Mouse (Mus musculus) MEL (cell line): ENCODE results near the gene Mettl16.

Experiments used
- CTCF ChIP-seq, 3 experiments: IDR thresholded peaks in 2 of 3; conservative IDR thresholded peaks in 1 of 3; 2 replicates each; pipeline ENCODE4 v1.5.1; 2011 to 2012; ENCODE audit warnings: low read length in 3 of 3, low read depth in 2 of 3, mild to moderate bottlenecking in 2 of 3, improper control_type of control experiment in 1 of 3, inconsistent platforms in 1 of 3, mixed read lengths in 1 of 3, moderate library complexity in 1 of 3; ENCODE audit not compliant: control insufficient read depth in 1 of 3, insufficient read depth in 1 of 3, poor library complexity in 1 of 3, severe bottlenecking in 1 of 3
- EP300 ChIP-seq, 2 experiments: IDR thresholded peaks; 2 replicates each; pipeline ENCODE4 v1.6.1; 2011; ENCODE audit warnings: improper control_type of control experiment in 2 of 2, low read length in 2 of 2, low read depth in 1 of 2, mild to moderate bottlenecking in 1 of 2
- KAT2A ChIP-seq: conservative IDR thresholded peaks from 2 replicates; pipeline ENCODE4 v1.6.1; 2012; ENCODE audit warnings: low read depth, low read length, improper control_type of control experiment, inconsistent platforms
- MAFK ChIP-seq: IDR thresholded peaks from 2 replicates; pipeline ENCODE4 v1.6.1; 2011; ENCODE audit warnings: low read depth, mild to moderate bottlenecking, low read length, improper control_type of control experiment, borderline replicate concordance
- MEF2A ChIP-seq: IDR thresholded peaks from 2 replicates; pipeline ENCODE4 v1.6.1; 2014; ENCODE audit warnings: low read depth, mild to moderate bottlenecking, inconsistent platforms, low read length, improper control_type of control experiment; ENCODE audit not compliant: poor library complexity, insufficient replicate concordance, severe bottlenecking; ENCODE audit errors: extremely low read depth
- POLR2A ChIP-seq, 2 experiments: IDR thresholded peaks; 2 replicates each; pipeline ENCODE4 v1.6.1; 2011 to 2012; ENCODE audit warnings: low read length in 2 of 2, mild to moderate bottlenecking in 2 of 2, control low read depth in 1 of 2, improper control_type of control experiment in 1 of 2, low read depth in 1 of 2, moderate library complexity in 1 of 2; ENCODE audit not compliant: control insufficient read depth in 1 of 2, insufficient read depth in 1 of 2, poor library complexity in 1 of 2
- POLR2AphosphoS2 ChIP-seq: IDR thresholded peaks from 2 replicates; pipeline ENCODE4 v1.6.1; 2011; ENCODE audit warnings: low read length, improper control_type of control experiment
- ZKSCAN1 ChIP-seq: IDR thresholded peaks from 2 replicates; pipeline ENCODE4 v1.6.1; 2012; ENCODE audit warnings: low read depth, mild to moderate bottlenecking, inconsistent platforms, low read length, improper control_type of control experiment, moderate library complexity
- ZMIZ1 ChIP-seq: IDR thresholded peaks from 2 replicates; pipeline ENCODE4 v1.6.1; 2012; ENCODE audit warnings: low read depth, mild to moderate bottlenecking, inconsistent platforms, low read length, improper control_type of control experiment, moderate library complexity

- no peak for TF ChIP-seq CTCF (IDR thresholded peaks at IDR 0.05 in 2 of 3, conservative IDR thresholded peaks at IDR 0.05 in 1 of 3; ENCODE audit: control insufficient read depth in 1 of 3, insufficient read depth in 1 of 3, low read depth in 2 of 3, low read length in 3 of 3, poor library complexity in 1 of 3, severe bottlenecking in 1 of 3)
- TF ChIP-seq POLR2A (IDR thresholded peaks at IDR 0.05; ENCODE audit: control insufficient read depth in 1 of 2, insufficient read depth in 1 of 2, low read depth in 1 of 2, low read length in 2 of 2, poor library complexity in 1 of 2) = no peak
- no peak for TF ChIP-seq MEF2A
- no peak for TF ChIP-seq KAT2A
- no peak for TF ChIP-seq MAFK
- no peak for TF ChIP-seq ZMIZ1
- TF ChIP-seq EP300 (IDR thresholded peaks at IDR 0.05; ENCODE audit: low read depth in 1 of 2, low read length in 2 of 2) = no peak
- TF ChIP-seq POLR2AphosphoS2 = no peak
- TF ChIP-seq ZKSCAN1 = no peak
These were observed 55.5 kb downstream of the Mettl16 start for GRCm38 (mm10) chr11:74826151-74826550.
